Mouse (Mus musculus): Measurements from ENCODE around the gene Rftn2.

- TF ChIP-seq CTCF (IDR thresholded peaks at IDR 0.05; ENCODE audit: control insufficient read depth, insufficient read depth, low read length) = no peak
- TF ChIP-seq POLR2A (IDR thresholded peaks at IDR 0.05; ENCODE audit: borderline replicate concordance, control insufficient read depth, low read depth, low read length) = no peak
These were observed 13.8 kb downstream of the Rftn2 start for GRCm38 (mm10) chr1:55212771-55213170.

Measured in bone marrow, adult 2 months (tissue).